Mouse (Mus musculus): ENCODE measurements around the gene Gm26897. TPM values are rescaled to one million over a fixed set of nuclear protein-coding genes. Genes with fewer than 3 reads are reported as not detected.

Gm26897 gene
- polyA plus RNA-seq (2014; fragmentation: Illumina TruSeq; extraction: RNeasy Lipid Tissue Mini Kit (QIAGEN cat#74804); ENCODE audit: low replicate concordance), result not detected

DNA sequence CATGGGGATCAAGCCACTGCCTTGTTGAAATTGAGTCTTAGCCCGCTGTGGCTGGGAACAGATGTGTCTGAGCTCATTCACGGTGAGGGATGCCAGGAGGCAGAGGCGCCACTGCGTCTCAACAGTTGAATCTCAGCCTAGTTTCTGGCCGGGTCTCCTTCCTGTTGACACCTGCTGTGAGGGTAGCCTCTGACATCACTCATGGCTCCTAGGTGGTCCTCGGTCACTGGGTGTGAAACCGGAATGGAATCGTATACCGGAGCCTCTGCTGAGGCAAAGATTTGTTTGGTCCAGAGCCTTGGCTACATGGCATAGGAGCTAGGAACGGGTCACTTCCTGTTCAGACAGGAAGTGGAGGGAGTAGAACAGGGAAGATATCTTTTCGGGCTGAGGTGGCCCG, at the start of gene Gm26897:
Gene Gm26897 (plus strand): TSS at position 74 of the 400 bp plus-strand sequence.

